Comparison of ENCODE assay signal across 12 mouse cellular contexts in the genomic region with DNA sequence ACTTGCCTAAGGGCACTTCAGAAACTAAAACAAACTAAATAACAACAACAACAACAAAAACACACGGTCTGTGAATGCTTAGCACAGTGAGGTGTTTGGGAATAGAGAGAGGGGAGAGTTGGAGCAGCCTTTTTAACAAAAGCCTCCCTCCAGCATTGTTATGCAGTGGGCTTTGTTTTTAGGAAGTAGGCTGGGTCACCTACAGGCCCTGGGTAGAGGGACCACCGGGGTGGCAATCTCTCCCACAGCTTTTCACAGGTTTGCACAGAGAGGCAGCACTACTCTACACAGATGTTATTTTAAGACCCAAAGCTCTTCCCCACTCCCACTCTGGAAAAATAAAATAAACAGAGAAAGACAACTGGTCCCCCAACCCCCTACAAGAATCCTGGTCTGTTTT. TPM values are rescaled to one million over a fixed set of nuclear protein-coding genes. Genes with fewer than 3 reads are reported as not detected.
DNase-seq lines count a peak whose midpoint lies in the region; ATAC-seq lines count a peak whose summit lies in the region.
"Had no signal": no experiment of that assay in that cellular context is flagged by ENCODE, and none has a peak within 500 bp of the region (broad histone marks: within the 10 kb centered on the region; RNA-seq: fewer than 3 reads in every experiment).

No protein-coding gene starts in this region.

- no peak for ATAC-seq in forebrain, embryonic 12.5 days (ENCODE audit: low FRiP score)
- ATAC-seq in forebrain, embryonic 15.5 days (replicated peaks) = no peak
- ATAC-seq in midbrain, embryonic 12.5 days (ENCODE audit: low FRiP score, low read depth) = no peak
- no peak for ATAC-seq in midbrain, embryonic 16.5 days
- peak; percentile 16; the same call in 1 of the 2 replicates for ATAC-seq in embryonic facial prominence, embryonic 15.5 days (ENCODE audit: insufficient number of reproducible peaks, low FRiP score, low TSS enrichment, low read depth)
- no peak for ATAC-seq in limb, embryonic 15.5 days (ENCODE audit: insufficient number of reproducible peaks, low FRiP score, low TSS enrichment, low read depth)
- ATAC-seq: Patski had no signal

- WGBS in forebrain, embryonic 12.5 days = 5% methylated on average over 2 of the region's 2 CpGs
- 11% methylated on average over 2 of the region's 2 CpGs for WGBS in forebrain, embryonic 15.5 days
- 6% methylated on average over 2 of the region's 2 CpGs for WGBS in midbrain, embryonic 12.5 days
- 9% methylated on average over 2 of the region's 2 CpGs for WGBS in midbrain, embryonic 16.5 days
- 8% methylated on average over 2 of the region's 2 CpGs for WGBS in embryonic facial prominence, embryonic 15.5 days
- WGBS in limb, embryonic 15.5 days = 6% methylated on average over 2 of the region's 2 CpGs

- H3K4me1 ChIP-seq in forebrain, embryonic 12.5 days = peaks cover 61% of the 10 kb centered on the region
- H3K4me1 ChIP-seq in forebrain, embryonic 15.5 days = peaks cover 50% of the 10 kb centered on the region
- peaks cover 52% of the 10 kb centered on the region for H3K4me1 ChIP-seq in midbrain, embryonic 12.5 days
- peaks cover 19% of the 10 kb centered on the region for H3K4me1 ChIP-seq in midbrain, embryonic 16.5 days (ENCODE audit: control insufficient read depth, insufficient read depth, low read length)
- peaks cover 64% of the 10 kb centered on the region for H3K4me1 ChIP-seq in embryonic facial prominence, embryonic 15.5 days
- H3K4me1 ChIP-seq in limb, embryonic 15.5 days = peaks cover 68% of the 10 kb centered on the region

- no peak overlapping the region for H3K9ac ChIP-seq in forebrain, embryonic 12.5 days
- H3K9ac ChIP-seq in forebrain, embryonic 15.5 days (replicated peaks) = no peak overlapping the region
- H3K9ac ChIP-seq in midbrain, embryonic 12.5 days (replicated peaks) = no peak overlapping the region
- H3K9ac ChIP-seq in midbrain, embryonic 16.5 days (ENCODE audit: low read depth, low read length) = no peak overlapping the region
- H3K9ac ChIP-seq in embryonic facial prominence, embryonic 15.5 days = no peak overlapping the region
- H3K9ac ChIP-seq in limb, embryonic 15.5 days = no peak overlapping the region
- H3K9ac ChIP-seq: kidney, embryonic 15.5 days had no signal

- DNase-seq in cerebellum, adult 11-12 months = no peak
- no peak for DNase-seq in layer of hippocampus, adult 8-10 months (ENCODE audit: low spot score in 2 of 2)
- DNase-seq: lung, postnatal 14 days had no signal

- H3K9me3 ChIP-seq in forebrain, embryonic 12.5 days = no peaks in the 10 kb centered on the region
- no peaks in the 10 kb centered on the region for H3K9me3 ChIP-seq in forebrain, embryonic 15.5 days
- H3K9me3 ChIP-seq in midbrain, embryonic 12.5 days = no peaks in the 10 kb centered on the region
- H3K9me3 ChIP-seq in midbrain, embryonic 16.5 days (replicated peaks; ENCODE audit: control insufficient read depth, low read length, poor library complexity, severe bottlenecking) = no peaks in the 10 kb centered on the region
- H3K9me3 ChIP-seq in embryonic facial prominence, embryonic 15.5 days (replicated peaks) = no peaks in the 10 kb centered on the region
- H3K9me3 ChIP-seq in limb, embryonic 15.5 days = no peaks in the 10 kb centered on the region
- H3K9me3 ChIP-seq: kidney, embryonic 15.5 days had no signal

- peaks cover 85% of the 10 kb centered on the region for H3K36me3 ChIP-seq in forebrain, embryonic 12.5 days (replicated peaks)
- peaks cover 43% of the 10 kb centered on the region for H3K36me3 ChIP-seq in forebrain, embryonic 15.5 days
- H3K36me3 ChIP-seq in midbrain, embryonic 12.5 days = peaks cover 63% of the 10 kb centered on the region
- H3K36me3 ChIP-seq in midbrain, embryonic 16.5 days (ENCODE audit: control insufficient read depth, insufficient read depth, low read length) = peaks cover 33% of the 10 kb centered on the region
- peaks cover 66% of the 10 kb centered on the region for H3K36me3 ChIP-seq in embryonic facial prominence, embryonic 15.5 days
- H3K36me3 ChIP-seq in limb, embryonic 15.5 days = peaks cover 67% of the 10 kb centered on the region

- peaks cover 27% of the 10 kb centered on the region for H3K27me3 ChIP-seq in forebrain, embryonic 12.5 days
- peaks cover 4% of the 10 kb centered on the region; the same call in 1 of the 2 replicates for H3K27me3 ChIP-seq in forebrain, embryonic 15.5 days
- no peaks in the 10 kb centered on the region for H3K27me3 ChIP-seq in midbrain, embryonic 12.5 days
- no peaks in the 10 kb centered on the region for H3K27me3 ChIP-seq in midbrain, embryonic 16.5 days (ENCODE audit: control insufficient read depth, insufficient read depth, low read depth, low read length)
- no peaks in the 10 kb centered on the region for H3K27me3 ChIP-seq in embryonic facial prominence, embryonic 15.5 days
- no peaks in the 10 kb centered on the region for H3K27me3 ChIP-seq in limb, embryonic 15.5 days
- H3K27me3 ChIP-seq: kidney, embryonic 15.5 days; Patski had no signal

- peak overlapping the region; percentile 53; the same call in 1 of the 2 replicates for H3K27ac ChIP-seq in forebrain, embryonic 12.5 days
- no peak overlapping the region for H3K27ac ChIP-seq in forebrain, embryonic 15.5 days (replicated peaks)
- peak overlapping the region; percentile 47 for H3K27ac ChIP-seq in midbrain, embryonic 12.5 days (replicated peaks)
- H3K27ac ChIP-seq in midbrain, embryonic 16.5 days (ENCODE audit: low read length) = no peak overlapping the region
- H3K27ac ChIP-seq in embryonic facial prominence, embryonic 15.5 days (replicated peaks) = peak overlapping the region; percentile 78
- peak overlapping the region; percentile 59 for H3K27ac ChIP-seq in limb, embryonic 15.5 days
- H3K27ac ChIP-seq: kidney, embryonic 15.5 days; left cerebral cortex, adult 2 months had no signal

- H3K4me2 ChIP-seq in forebrain, embryonic 12.5 days = no peak overlapping the region
- no peak overlapping the region for H3K4me2 ChIP-seq in forebrain, embryonic 15.5 days (replicated peaks)
- no peak overlapping the region for H3K4me2 ChIP-seq in midbrain, embryonic 12.5 days (replicated peaks)
- H3K4me2 ChIP-seq in midbrain, embryonic 16.5 days (ENCODE audit: low read length) = no peak overlapping the region
- peak overlapping the region; percentile 4; the same call in 1 of the 2 replicates for H3K4me2 ChIP-seq in embryonic facial prominence, embryonic 15.5 days (replicated peaks)
- no peak overlapping the region for H3K4me2 ChIP-seq in limb, embryonic 15.5 days
- H3K4me2 ChIP-seq: kidney, embryonic 15.5 days had no signal

- no peak overlapping the region for H3K4me3 ChIP-seq in forebrain, embryonic 12.5 days (replicated peaks)
- no peak overlapping the region for H3K4me3 ChIP-seq in forebrain, embryonic 15.5 days
- H3K4me3 ChIP-seq in midbrain, embryonic 12.5 days = no peak overlapping the region
- H3K4me3 ChIP-seq in midbrain, embryonic 16.5 days (ENCODE audit: low read depth, low read length) = no peak overlapping the region
- no peak overlapping the region for H3K4me3 ChIP-seq in embryonic facial prominence, embryonic 15.5 days (replicated peaks)
- H3K4me3 ChIP-seq in limb, embryonic 15.5 days = no peak overlapping the region
- H3K4me3 ChIP-seq: kidney, embryonic 15.5 days; left cerebral cortex, adult 2 months had no signal

RNA-seq across cellular contexts. Expression of a gene that starts 31.8 kb away (rescaled TPM):
- polyA plus RNA-seq in forebrain, embryonic 12.5 days (2016; fragmentation: Nextera tagmentation; extraction: Ambion mirVana) = 21.0 and 23.0 TPM in 2 replicates
- 13.2 and 14.5 TPM in 2 replicates for polyA plus RNA-seq in forebrain, embryonic 15.5 days (2015; fragmentation: Nextera tagmentation; extraction: Ambion mirVana)
- 23.5 and 24.8 TPM in 2 replicates for polyA plus RNA-seq in midbrain, embryonic 12.5 days (2016; fragmentation: Nextera tagmentation; extraction: Ambion mirVana)
- 14.2 and 15.2 TPM in 2 replicates for polyA plus RNA-seq in midbrain, embryonic 16.5 days (2015; fragmentation: Nextera tagmentation; extraction: Ambion mirVana)
- polyA plus RNA-seq in embryonic facial prominence, embryonic 15.5 days (2015; fragmentation: Nextera tagmentation; extraction: Ambion mirVana) = 22.8 and 22.9 TPM in 2 replicates
- 21.8 and 24.9 TPM in 2 replicates for polyA plus RNA-seq in limb, embryonic 15.5 days (2015; fragmentation: Nextera tagmentation; extraction: Ambion mirVana)
- 10 to 100 TPM in 1 of 4 experiments, 1 to 10 TPM in 3; 6.8 to 10.5 (median 8.4) TPM for total RNA-seq in layer of hippocampus, adult 8-10 months (2022)

RNA-seq across cellular contexts. Expression of a gene that starts 44.5 kb away (rescaled TPM):
- polyA plus RNA-seq in forebrain, embryonic 12.5 days (2016; fragmentation: Nextera tagmentation; extraction: Ambion mirVana) = 24.0 and 24.4 TPM in 2 replicates
- polyA plus RNA-seq in forebrain, embryonic 15.5 days (2015; fragmentation: Nextera tagmentation; extraction: Ambion mirVana) = 9.0 and 10.2 TPM in 2 replicates
- 18.6 and 24.5 TPM in 2 replicates for polyA plus RNA-seq in midbrain, embryonic 12.5 days (2016; fragmentation: Nextera tagmentation; extraction: Ambion mirVana)
- 14.3 and 15.0 TPM in 2 replicates for polyA plus RNA-seq in midbrain, embryonic 16.5 days (2015; fragmentation: Nextera tagmentation; extraction: Ambion mirVana)
- polyA plus RNA-seq in embryonic facial prominence, embryonic 15.5 days (2015; fragmentation: Nextera tagmentation; extraction: Ambion mirVana) = 21.9 and 25.9 TPM in 2 replicates
- polyA plus RNA-seq in limb, embryonic 15.5 days (2015; fragmentation: Nextera tagmentation; extraction: Ambion mirVana) = 17.4 and 19.5 TPM in 2 replicates
- total RNA-seq in layer of hippocampus, adult 8-10 months (2022) = 10 to 100 TPM; 43.2 to 67.4 (median 50.6) TPM

Comparison
In these comparisons a context has a peak if more than half of its experiments do, and no peak if none do; other contexts are left out.
1. H3K27ac ChIP-seq: peak in forebrain, embryonic 12.5 days (single experiment), midbrain, embryonic 12.5 days (single experiment), embryonic facial prominence, embryonic 15.5 days (single experiment) and limb, embryonic 15.5 days (single experiment); none in forebrain, embryonic 15.5 days (single experiment) and midbrain, embryonic 16.5 days (single experiment).